Mouse (Mus musculus) spleen, adult 2 months (tissue): Measurements from ENCODE around the gene 4931428L18Rik. TPM values are rescaled to one million over a fixed set of nuclear protein-coding genes. Genes with fewer than 3 reads are reported as not detected.

Experiments used
- DNase-seq, 2 experiments: peaks; one replicate each; pipeline versions ENCODE4 v3.0.0 to v3.0.0-alpha.2; 2012 to 2021; ENCODE audit warnings: low spot score in 2 of 2, low read depth in 1 of 2
- H3K27ac ChIP-seq: fragments of 200-500 bp; 2 replicates; pipeline ENCODE4 v1.5.1; 2012; ENCODE audit warnings: low read length, inconsistent platforms; ENCODE audit not compliant: insufficient read depth
- H3K27me3 ChIP-seq: fragments of 200-500 bp; 2 replicates; pipeline ENCODE4 v1.6.1; 2012; ENCODE audit warnings: mild to moderate bottlenecking, moderate library complexity, low read length, inconsistent platforms; ENCODE audit not compliant: control insufficient read depth, insufficient read depth
- H3K36me3 ChIP-seq: fragments of 200-500 bp; 2 replicates; pipeline ENCODE4 v1.6.1; 2012; ENCODE audit warnings: mild to moderate bottlenecking, low read length, inconsistent platforms; ENCODE audit not compliant: control insufficient read depth, insufficient read depth
- H3K4me1 ChIP-seq: fragments of 200-500 bp; 2 replicates; pipeline ENCODE4 v1.6.1; 2011; ENCODE audit warnings: inconsistent platforms; ENCODE audit not compliant: control insufficient read depth, insufficient read depth, insufficient read length
- H3K4me3 ChIP-seq: fragments of 200-500 bp; 2 replicates; pipeline ENCODE4 v1.5.1; 2011; ENCODE audit warnings: mild to moderate bottlenecking, inconsistent platforms; ENCODE audit not compliant: insufficient read depth, insufficient read length; ENCODE audit errors: extremely low read depth
- CTCF ChIP-seq: fragments of 200-500 bp; IDR thresholded peaks from 2 replicates; pipeline ENCODE4 v1.5.1; 2011; ENCODE audit warnings: mild to moderate bottlenecking, inconsistent platforms; ENCODE audit not compliant: insufficient read depth, insufficient read length, insufficient replicate concordance; ENCODE audit errors: extremely low read depth
- POLR2A ChIP-seq: fragments of 200-500 bp; IDR thresholded peaks from 2 replicates; pipeline ENCODE4 v1.6.1; 2011; ENCODE audit warnings: low read depth, low read length, inconsistent platforms
- WGBS: fragments of 180-500 bp; shearing (Covaris S2); methylation state at CpG from one replicate; pipeline ENCODE4 v1.1.7; 2018; 5-methylcytosine and 5-hydroxymethylcytosine counted together
- polyA plus RNA-seq: library from polyadenylated mRNA; depleted of rRNA; stranded (reverse); fragments of >200 nt; gene quantifications from 2 replicates; pipeline ENCODE4 v1.2.3, GENCODE M21; 2012

The 4931428L18Rik gene
- polyA plus RNA-seq, 1 experiment: not detected

DNA sequence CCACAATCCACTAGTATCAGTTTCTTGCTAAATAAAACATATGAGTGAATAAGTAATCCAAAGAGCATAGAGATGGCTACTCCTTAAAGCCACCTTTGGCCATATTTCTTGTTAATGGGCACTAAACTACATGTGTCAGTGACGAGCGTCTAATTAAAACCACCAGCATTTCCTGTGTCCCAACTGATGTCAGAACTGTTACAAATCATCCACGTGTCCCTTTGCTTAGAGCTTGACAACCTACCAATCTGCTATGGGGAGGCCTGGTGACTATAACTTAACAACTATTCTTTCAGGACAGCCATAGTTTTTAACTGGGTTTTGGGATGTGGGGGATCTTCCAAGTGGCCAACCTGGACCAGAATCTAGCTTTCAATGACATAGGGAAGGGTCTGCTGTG is 164.3 kb downstream of the 4931428L18Rik start:
- no peak overlapping the region for H3K27ac ChIP-seq
- 13% methylated on average over 3 of the region's 3 CpGs for WGBS

DNA sequence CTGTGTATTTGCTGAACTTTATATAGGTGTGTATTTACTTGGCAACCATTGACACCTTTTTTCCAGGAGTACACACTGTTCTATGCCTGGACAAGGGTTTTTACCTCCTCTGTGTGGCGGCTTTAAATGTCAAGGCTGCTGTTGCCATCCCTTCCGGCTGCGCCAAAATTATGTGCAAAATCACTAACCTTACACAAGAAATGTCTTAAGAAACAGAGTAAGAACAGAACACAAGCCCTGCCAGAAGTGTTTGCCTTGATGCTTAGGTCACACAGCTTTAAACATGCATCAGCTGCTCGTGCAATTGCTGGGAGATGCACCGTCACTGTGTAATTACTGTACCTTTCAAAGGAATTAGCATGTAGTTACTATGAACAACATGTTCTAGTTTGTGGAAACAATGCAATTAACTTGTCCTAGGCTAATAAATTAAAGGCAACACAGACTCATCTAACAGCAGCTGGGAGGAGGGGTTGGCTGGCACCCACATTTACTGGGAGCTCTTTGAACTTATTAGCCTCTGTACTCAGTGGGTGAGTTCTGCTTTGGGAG is 171.0 kb downstream of the 4931428L18Rik start:
- DNase-seq: no peak
- WGBS: 90% methylated on average over 5 of the region's 5 CpGs
- no peaks in the 10 kb centered on the region for H3K4me1 ChIP-seq
- no peaks in the 10 kb centered on the region for H3K27me3 ChIP-seq
- TF ChIP-seq CTCF: no peak
- TF ChIP-seq POLR2A: no peak
- H3K4me3 ChIP-seq: no peak overlapping the region
- no peak overlapping the region for H3K27ac ChIP-seq
- no peaks in the 10 kb centered on the region for H3K36me3 ChIP-seq

More for the DNA sequence above, 164.3 kb downstream of the 4931428L18Rik start:
- H3K27me3 ChIP-seq: no peaks in the 10 kb centered on the region
- TF ChIP-seq POLR2A: no peak
- TF ChIP-seq CTCF: no peak
- no peaks in the 10 kb centered on the region for H3K4me1 ChIP-seq
- DNase-seq: no peak
- H3K36me3 ChIP-seq: no peaks in the 10 kb centered on the region
- no peak overlapping the region for H3K4me3 ChIP-seq

DNA sequence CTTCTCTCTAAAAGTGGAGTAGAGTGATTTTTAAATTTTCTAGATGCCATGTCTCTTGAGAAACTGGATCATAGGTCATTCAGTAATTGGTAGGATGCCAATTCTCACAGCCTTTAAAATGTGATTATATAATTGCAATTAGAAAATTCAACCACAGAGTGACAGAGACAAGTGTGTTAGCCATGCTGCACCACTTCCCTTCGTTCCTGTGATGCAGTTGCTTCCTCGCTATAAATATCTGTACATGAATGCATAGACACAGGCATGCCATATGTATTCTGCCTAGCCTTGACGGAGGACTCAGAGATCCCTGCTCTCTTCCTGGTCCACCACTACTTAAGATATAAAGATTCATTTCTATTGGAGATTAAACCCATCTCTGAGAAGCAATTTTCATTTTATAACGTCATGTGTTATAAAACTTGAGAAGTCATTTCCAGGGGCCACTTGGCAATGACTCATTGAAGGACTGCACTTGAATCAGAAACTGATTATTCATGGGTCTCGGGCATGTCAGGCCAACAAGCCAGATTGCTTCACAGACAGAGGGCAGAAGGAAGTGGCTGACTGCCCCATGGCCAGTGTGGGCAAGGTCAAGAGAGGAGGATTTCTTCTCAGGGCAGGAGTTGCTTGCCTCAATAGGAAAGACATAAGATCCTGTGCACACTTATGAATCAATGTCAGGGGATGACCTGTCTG is 172.4 kb downstream of the 4931428L18Rik start:
- no peak for TF ChIP-seq CTCF
- no peak for TF ChIP-seq POLR2A
- Histone ChIP-seq H3K4me1 (no peaks in the 10 kb centered on the region), H3K4me3 (no peak overlapping the region), H3K36me3 (no peaks in the 10 kb centered on the region), H3K27me3 (no peaks in the 10 kb centered on the region), H3K27ac (no peak overlapping the region)
- no peak for DNase-seq
- WGBS: 31% methylated on average over 5 of the region's 5 CpGs

DNA sequence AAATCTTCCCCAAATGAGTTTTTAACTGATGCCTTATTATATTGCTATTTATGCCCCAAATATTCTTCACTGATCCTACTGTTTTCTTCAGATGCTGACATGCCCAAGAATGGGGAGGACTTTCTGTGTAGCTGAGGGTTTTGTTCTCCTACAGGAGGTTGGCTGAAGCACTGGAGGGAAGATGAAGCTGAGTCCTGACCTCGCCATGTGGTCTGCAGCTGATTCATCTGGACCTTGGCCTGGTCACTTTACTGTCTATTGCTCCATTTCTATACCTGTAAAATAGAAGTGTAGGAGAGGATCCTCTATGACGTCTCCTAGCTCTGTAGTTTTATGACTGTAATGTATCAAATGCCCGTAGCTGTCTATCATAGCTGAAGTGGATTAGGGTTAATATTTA is 179.3 kb downstream of the 4931428L18Rik start:
- no peaks in the 10 kb centered on the region for H3K36me3 ChIP-seq
- H3K4me1 ChIP-seq: no peaks in the 10 kb centered on the region
- no peaks in the 10 kb centered on the region for H3K27me3 ChIP-seq
- no peak overlapping the region for H3K4me3 ChIP-seq
- DNase-seq: no peak
- no peak overlapping the region for H3K27ac ChIP-seq
- TF ChIP-seq CTCF (no peak), POLR2A (no peak)
- WGBS: 84% methylated on average over 3 of the region's 3 CpGs

DNA sequence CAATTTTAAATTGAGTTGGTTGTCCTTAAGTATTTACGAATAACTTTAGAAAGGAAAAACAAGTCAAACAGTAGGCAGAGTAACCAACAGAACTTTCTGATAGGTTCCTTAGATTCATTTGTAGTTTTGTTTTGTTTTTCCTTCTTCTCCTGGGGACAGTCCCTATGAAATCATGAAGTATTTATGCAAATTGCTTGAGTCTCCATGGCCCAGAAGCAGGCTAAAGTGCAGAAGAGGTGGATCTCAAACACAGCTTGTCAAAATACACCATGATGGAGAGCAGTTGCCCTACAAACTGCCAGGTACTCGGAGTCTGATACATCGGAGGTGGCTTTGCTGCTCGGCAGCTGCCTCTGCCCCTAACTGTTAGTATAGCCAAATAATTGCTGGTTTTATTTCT is 179.7 kb downstream of the 4931428L18Rik start:
- Histone ChIP-seq H3K4me3 (no peak overlapping the region), H3K27ac (no peak overlapping the region), H3K4me1 (no peaks in the 10 kb centered on the region), H3K36me3 (no peaks in the 10 kb centered on the region), H3K27me3 (no peaks in the 10 kb centered on the region)
- WGBS: 89% methylated on average over 4 of the region's 4 CpGs
- DNase-seq: no peak
- no peak for TF ChIP-seq POLR2A
- no peak for TF ChIP-seq CTCF

DNA sequence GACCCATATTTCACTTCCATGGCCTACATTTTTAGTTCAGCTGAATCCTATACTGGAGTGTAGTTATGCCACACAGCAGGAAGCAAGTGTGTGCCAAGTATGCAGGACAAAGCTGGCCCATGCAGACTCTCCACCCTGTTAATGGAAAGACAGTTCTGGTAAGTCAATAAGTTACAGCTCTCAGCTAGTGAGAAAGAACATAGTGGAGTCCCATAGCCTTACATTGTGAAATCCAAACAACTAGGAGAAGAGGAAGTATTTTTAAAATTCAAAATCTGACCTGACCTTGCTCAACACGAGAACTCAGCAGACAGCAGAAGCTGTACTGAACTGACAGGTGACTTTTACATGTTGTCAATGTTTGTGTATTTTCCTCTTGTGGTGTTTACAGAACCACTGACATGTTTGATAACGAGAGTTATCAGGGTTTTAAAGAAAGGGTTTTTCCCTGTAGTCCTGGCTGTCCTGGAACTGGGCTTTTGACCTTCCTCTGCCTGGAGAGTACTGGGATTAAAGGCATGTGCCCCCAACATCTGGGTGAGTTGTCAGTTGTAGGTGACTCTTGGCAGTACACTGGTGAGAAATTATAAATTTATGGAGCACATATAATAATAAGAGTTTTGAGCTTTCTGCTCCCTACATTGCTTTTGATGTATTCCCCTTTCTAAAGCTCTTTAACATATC is 188.5 kb downstream of the 4931428L18Rik start:
- DNase-seq: no peak

More for the DNA sequence above, 188.5 kb downstream of the 4931428L18Rik start:
- TF ChIP-seq POLR2A (no peak), CTCF (no peak)
- Histone ChIP-seq H3K36me3 (no peaks in the 10 kb centered on the region), H3K4me3 (no peak overlapping the region), H3K4me1 (no peaks in the 10 kb centered on the region), H3K27me3 (no peaks in the 10 kb centered on the region), H3K27ac (no peak overlapping the region)
- WGBS: 46% methylated on average over 2 of the region's 2 CpGs
